19 mouse cellular contexts compared by ENCODE assay signal in genomic region chr7:71232821-71233815, GRCm38 (mm10).
DNase-seq lines count a peak whose midpoint lies in the region; ATAC-seq and TF ChIP-seq lines count a peak whose summit lies in the region.
"Had no signal": no experiment of that assay in that cellular context is flagged by ENCODE, and none has a peak within 500 bp of the region (broad histone marks: within the 10 kb centered on the region; RNA-seq: fewer than 3 reads in every experiment).

No protein-coding gene starts in this region.

- H3K9ac ChIP-seq in heart, adult 2 months (ENCODE audit: low read depth, low read length) = no peak overlapping the region
- H3K9ac ChIP-seq in kidney, embryonic 15.5 days = no peak overlapping the region
- H3K9ac ChIP-seq in lung, embryonic 15.5 days = no peak overlapping the region
- no peak overlapping the region for H3K9ac ChIP-seq in heart, embryonic 16.5 days (ENCODE audit: low read length)
- H3K9ac ChIP-seq: forebrain, embryonic 15.5 days; limb, embryonic 13.5 days; midbrain, embryonic 12.5 days had no signal

- no peak for ATAC-seq in kidney, embryonic 15.5 days (replicated peaks; ENCODE audit: low FRiP score)
- no peak for ATAC-seq in lung, embryonic 15.5 days (ENCODE audit: borderline replicate concordance, extremely low read depth, low FRiP score, low TSS enrichment)
- ATAC-seq in heart, embryonic 16.5 days (replicated peaks; ENCODE audit: extremely low read depth, insufficient read depth, low FRiP score) = 0 out of 2 replicates have a peak, but pooled peaks have one; percentile 24
- ATAC-seq: forebrain, embryonic 15.5 days; Patski had no signal

- no peaks in the 10 kb centered on the region for H3K27me3 ChIP-seq in heart, adult 2 months (ENCODE audit: control insufficient read depth, insufficient read depth, low read length)
- H3K27me3 ChIP-seq in kidney, embryonic 15.5 days = no peaks in the 10 kb centered on the region
- H3K27me3 ChIP-seq in lung, embryonic 15.5 days = no peaks in the 10 kb centered on the region
- H3K27me3 ChIP-seq in heart, embryonic 16.5 days (ENCODE audit: control insufficient read depth, insufficient read depth, low read length) = no peaks in the 10 kb centered on the region
- H3K27me3 ChIP-seq: forebrain, embryonic 15.5 days; limb, embryonic 13.5 days; midbrain, embryonic 12.5 days had no signal

- peaks cover 10% of the 10 kb centered on the region for H3K4me1 ChIP-seq in heart, adult 2 months (ENCODE audit: control insufficient read depth, insufficient read depth, low read length)
- peaks cover 69% of the 10 kb centered on the region for H3K4me1 ChIP-seq in kidney, embryonic 15.5 days
- peaks cover 59% of the 10 kb centered on the region for H3K4me1 ChIP-seq in lung, embryonic 15.5 days
- peaks cover 8% of the 10 kb centered on the region for H3K4me1 ChIP-seq in heart, embryonic 16.5 days (ENCODE audit: control insufficient read depth, insufficient read depth, low read length)
- H3K4me1 ChIP-seq: forebrain, embryonic 15.5 days had no signal

- no peak for DNase-seq in heart, adult 2 months
- no peak for DNase-seq in heart, adult 8-10 months (ENCODE audit: low spot score)
- DNase-seq in kidney, postnatal 36 days = no peak
- DNase-seq in lung, postnatal 25 days (ENCODE audit: low spot score) = no peak
- no peak for DNase-seq in thymus, postnatal 4 days
- DNase-seq: adrenal gland, postnatal 36 days; B cell, adult 2 months; cerebellum, postnatal 14 days; spleen, adult 18-20 months had no signal

- 44% methylated on average over 8 of the region's 8 CpGs for WGBS in heart, adult 2 months
- WGBS in kidney, embryonic 15.5 days = 57% methylated on average over 8 of the region's 8 CpGs
- WGBS in lung, embryonic 15.5 days = 33% methylated on average over 8 of the region's 8 CpGs
- 58% methylated on average over 8 of the region's 8 CpGs for WGBS in heart, embryonic 16.5 days

- no peak overlapping the region for H3K4me3 ChIP-seq in heart, adult 2 months
- H3K4me3 ChIP-seq in kidney, embryonic 15.5 days (replicated peaks) = no peak overlapping the region
- H3K4me3 ChIP-seq in lung, embryonic 15.5 days = no peak overlapping the region
- H3K4me3 ChIP-seq in heart, embryonic 16.5 days (ENCODE audit: low read length) = no peak overlapping the region
- H3K4me3 ChIP-seq: erythroblast, embryonic 14.5 days; forebrain, embryonic 15.5 days; layer of hippocampus, adult 2 months; limb, embryonic 13.5 days; midbrain, embryonic 12.5 days had no signal

- H3K79me2 ChIP-seq in heart, adult 2 months (replicated peaks; ENCODE audit: control insufficient read depth, insufficient read depth, low read length) = no peaks in the 10 kb centered on the region

- intact Hi-C loops in heart, adult 2 months (cut with DNase I) = loop anchor here (5.0 to 10.0 kb wide), 5 partner anchors 79 to 472 kb away; no protein-coding TSS in a partner anchor

- TF ChIP-seq CTCF in heart, adult 2 months (IDR thresholded peaks at IDR 0.05) = no peak

- no peak for TF ChIP-seq EP300 in heart, adult 2 months (IDR thresholded peaks at IDR 0.05; ENCODE audit: insufficient read depth, low read depth, low read length)

- H3K27ac ChIP-seq in heart, adult 2 months = peak overlapping the region; percentile 15
- H3K27ac ChIP-seq in kidney, embryonic 15.5 days = peak overlapping the region; percentile 87
- peak overlapping the region; percentile 76 for H3K27ac ChIP-seq in lung, embryonic 15.5 days
- peak overlapping the region; percentile 64 for H3K27ac ChIP-seq in heart, embryonic 16.5 days (ENCODE audit: low read length)
- H3K27ac ChIP-seq: forebrain, embryonic 15.5 days; layer of hippocampus, adult 2 months; limb, embryonic 13.5 days; macrophage; midbrain, embryonic 12.5 days had no signal

- H3K9me3 ChIP-seq in kidney, embryonic 15.5 days (replicated peaks) = no peaks in the 10 kb centered on the region
- no peaks in the 10 kb centered on the region for H3K9me3 ChIP-seq in lung, embryonic 15.5 days
- no peaks in the 10 kb centered on the region for H3K9me3 ChIP-seq in heart, embryonic 16.5 days (replicated peaks; ENCODE audit: control insufficient read depth, low read length)
- H3K9me3 ChIP-seq: forebrain, embryonic 15.5 days; limb, embryonic 13.5 days; midbrain, embryonic 12.5 days had no signal

- H3K36me3 ChIP-seq in heart, adult 2 months (ENCODE audit: control insufficient read depth, insufficient read depth, low read length) = peaks cover 10% of the 10 kb centered on the region
- H3K36me3 ChIP-seq in kidney, embryonic 15.5 days = no peaks in the 10 kb centered on the region
- no peaks in the 10 kb centered on the region for H3K36me3 ChIP-seq in lung, embryonic 15.5 days
- H3K36me3 ChIP-seq in heart, embryonic 16.5 days (ENCODE audit: control insufficient read depth, insufficient read depth) = no peaks in the 10 kb centered on the region
- H3K36me3 ChIP-seq: forebrain, embryonic 15.5 days; limb, embryonic 13.5 days; midbrain, embryonic 12.5 days had no signal

- no peak overlapping the region for H3K4me2 ChIP-seq in kidney, embryonic 15.5 days
- no peak overlapping the region for H3K4me2 ChIP-seq in lung, embryonic 15.5 days
- H3K4me2 ChIP-seq in heart, embryonic 16.5 days (ENCODE audit: low read depth, low read length) = no peak overlapping the region
- H3K4me2 ChIP-seq: forebrain, embryonic 15.5 days; limb, embryonic 13.5 days; midbrain, embryonic 12.5 days had no signal

- no peak for TF ChIP-seq POLR2A in heart, adult 2 months (IDR thresholded peaks at IDR 0.05; ENCODE audit: insufficient read depth, low read depth, low read length)

Comparison
In these comparisons a context has a peak if more than half of its experiments do, and no peak if none do; other contexts are left out.
1. H3K27ac ChIP-seq: peak in every context shown above with its lines; median percentile 87 in kidney, embryonic 15.5 days; 76 in lung, embryonic 15.5 days; 64 in heart, embryonic 16.5 days; 15 in heart, adult 2 months.